Mouse (Mus musculus): ENCODE results near the gene Gdap1l1.
"Not testable (repeated sequence)": the region's sequence is repeated elsewhere in the genome, so short reads cannot be mapped to it uniquely, and the experiment has no call there.

Gene Gdap1l1

GRCm38 (mm10) chr2:163422895-163423660 is 15.2 kb upstream of the Gdap1l1 start:
- DNase-seq (ENCODE audit: low spot score in 2 of 2), result no peak

GRCm38 (mm10) chr2:163424597-163424996 is 13.7 kb upstream of the Gdap1l1 start, which contains the start of gene Oser1:
TSS of gene Oser1 (minus strand) at chr2:163424697.
- DNase-seq (ENCODE audit: low spot score in 2 of 2), result no peak

- no peak for DNase-seq (ENCODE audit: low spot score in 2 of 2)
Measured at GRCm38 (mm10) chr2:163428346-163429011, 9.8 kb upstream of the Gdap1l1 start.

- DNase-seq (ENCODE audit: low spot score in 2 of 2), result no peak
Measured at GRCm38 (mm10) chr2:163431289-163431688, 7.0 kb upstream of the Gdap1l1 start.

- DNase-seq (ENCODE audit: low spot score in 2 of 2), result no peak
Measured at GRCm38 (mm10) chr2:163433971-163434370, 4.3 kb upstream of the Gdap1l1 start.

GRCm38 (mm10) chr2:163437800-163438199 is 476 bp upstream of the Gdap1l1 start:
- DNase-seq (ENCODE audit: low spot score in 2 of 2), result no peak

GRCm38 (mm10) chr2:163438619-163439451 is 559 bp downstream of the Gdap1l1 start:
- DNase-seq (ENCODE audit: low spot score in 2 of 2), result no peak

- DNase-seq (ENCODE audit: low spot score in 2 of 2), result no peak
Measured at GRCm38 (mm10) chr2:163439488-163439887, 1.2 kb downstream of the Gdap1l1 start.

- no peak for DNase-seq (ENCODE audit: low spot score in 2 of 2)
Measured at GRCm38 (mm10) chr2:163443543-163443942, 5.3 kb downstream of the Gdap1l1 start.

GRCm38 (mm10) chr2:163444017-163444416 is 5.7 kb downstream of the Gdap1l1 start:
- no peak for DNase-seq (ENCODE audit: low spot score in 2 of 2)

GRCm38 (mm10) chr2:163447375-163447774 is 9.1 kb downstream of the Gdap1l1 start:
- DNase-seq (ENCODE audit: low spot score in 2 of 2), result no peak

- no peak for DNase-seq (ENCODE audit: low spot score in 2 of 2)
Measured at GRCm38 (mm10) chr2:163449276-163449675, 11.0 kb downstream of the Gdap1l1 start.

GRCm38 (mm10) chr2:163450668-163451295 is 12.5 kb downstream of the Gdap1l1 start:
- no peak for DNase-seq (ENCODE audit: low spot score in 2 of 2)

- DNase-seq (ENCODE audit: low spot score in 2 of 2), result no peak
Measured at GRCm38 (mm10) chr2:163452738-163453137, 14.5 kb downstream of the Gdap1l1 start.

- no peak for DNase-seq (ENCODE audit: low spot score in 2 of 2)
Measured at GRCm38 (mm10) chr2:163453378-163453777, 15.1 kb downstream of the Gdap1l1 start.

- DNase-seq (ENCODE audit: low spot score in 2 of 2), result no peak
Measured at GRCm38 (mm10) chr2:163458539-163459265, 20.4 kb downstream of the Gdap1l1 start.

GRCm38 (mm10) chr2:163459380-163459779 is 21.1 kb downstream of the Gdap1l1 start:
- no peak for DNase-seq (ENCODE audit: low spot score in 2 of 2)

GRCm38 (mm10) chr2:163460622-163461021 is 22.3 kb downstream of the Gdap1l1 start:
- DNase-seq (ENCODE audit: low spot score in 2 of 2), result no peak

- not testable (repeated sequence) for DNase-seq (ENCODE audit: low spot score in 2 of 2)
Measured at GRCm38 (mm10) chr2:163461307-163461706, 23.0 kb downstream of the Gdap1l1 start.

GRCm38 (mm10) chr2:163462386-163462785 is 24.1 kb downstream of the Gdap1l1 start:
- DNase-seq (ENCODE audit: low spot score in 2 of 2), result no peak

- no peak for DNase-seq (ENCODE audit: low spot score in 2 of 2)
Measured at GRCm38 (mm10) chr2:163462801-163463200, 24.5 kb downstream of the Gdap1l1 start.
